Mouse (Mus musculus) thymus, adult 2 months (tissue): ENCODE data around the gene 4930518I15Rik.

Experiments
- CTCF ChIP-seq: fragments of 200-500 bp; IDR thresholded peaks from 2 replicates; pipeline ENCODE4 v1.5.1; 2012; ENCODE audit warnings: mild to moderate bottlenecking, control low read depth, low read length, moderate library complexity, borderline replicate concordance; ENCODE audit not compliant: control insufficient read depth, poor library complexity, insufficient read depth; ENCODE audit errors: extremely low read depth
- POLR2A ChIP-seq: fragments of 200-500 bp; IDR thresholded peaks from 2 replicates; pipeline ENCODE4 v1.6.1; 2012; ENCODE audit warnings: mild to moderate bottlenecking, low read length, control low read depth, moderate library complexity; ENCODE audit not compliant: control insufficient read depth, poor library complexity, insufficient read depth; ENCODE audit errors: extremely low read depth

DNA sequence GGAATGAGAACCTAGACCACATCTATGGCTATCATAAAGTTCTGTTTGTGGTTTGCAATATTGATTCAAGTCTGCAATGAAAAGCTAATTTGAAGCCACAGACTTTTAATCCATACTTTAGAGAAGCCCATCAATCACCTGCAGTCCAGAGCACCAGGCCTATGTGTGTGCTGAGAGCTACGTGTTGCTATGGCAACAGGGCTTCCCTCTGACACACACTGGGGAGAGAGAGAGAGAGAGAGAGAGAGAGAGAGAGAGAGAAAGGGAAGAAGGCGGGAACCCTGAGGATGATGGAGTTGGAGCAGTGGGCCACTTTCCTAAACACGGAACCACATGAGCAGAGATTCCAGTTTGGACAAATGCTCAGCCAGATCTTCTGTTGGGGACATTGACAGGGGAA, 34.5 kb upstream of the 4930518I15Rik start:
- TF ChIP-seq CTCF (no peak), POLR2A (no peak)
